ENCODE assay signal across 14 mouse cellular contexts in the genomic region with DNA sequence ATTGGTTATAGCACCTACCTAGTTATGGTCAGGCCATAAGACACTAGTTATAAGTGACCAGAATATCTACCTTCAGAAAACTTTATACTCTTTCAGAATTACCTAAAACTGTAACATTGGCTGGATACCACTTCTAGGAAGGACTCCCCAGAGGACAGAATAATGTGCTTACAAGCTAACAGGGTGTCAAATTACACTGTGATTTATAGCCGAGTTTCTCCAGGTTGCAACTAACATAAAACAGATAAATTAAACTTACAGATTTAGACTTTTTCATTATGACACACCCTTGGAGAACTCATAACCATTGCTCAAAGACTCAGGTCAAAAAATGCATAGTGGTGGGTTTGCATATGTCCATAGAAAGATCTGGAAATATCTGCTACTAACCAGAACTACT.
"Had no signal": no experiment of that assay in that cellular context is flagged by ENCODE, and none has a peak within 500 bp of the region (broad histone marks: within the 10 kb centered on the region; RNA-seq: fewer than 3 reads in every experiment).

No protein-coding gene starts in this region.

- H3K4me1 ChIP-seq: midbrain, embryonic 13.5 days; midbrain, embryonic 15.5 days; neural tube, embryonic 12.5 days; stomach, embryonic 15.5 days had no signal

- H3K27ac ChIP-seq: midbrain, embryonic 13.5 days; midbrain, embryonic 15.5 days; neural tube, embryonic 12.5 days; stomach, embryonic 15.5 days; stomach, postnatal 0 days had no signal

- H3K4me3 ChIP-seq: midbrain, embryonic 13.5 days; midbrain, embryonic 15.5 days; neural tube, embryonic 12.5 days; stomach, embryonic 15.5 days had no signal

- ATAC-seq: midbrain, embryonic 13.5 days; midbrain, embryonic 15.5 days had no signal

- H3K4me2 ChIP-seq: lung, embryonic 14.5 days; midbrain, embryonic 11.5 days; midbrain, embryonic 13.5 days; midbrain, embryonic 15.5 days; neural tube, embryonic 12.5 days; stomach, embryonic 15.5 days had no signal

- DNase-seq: lung, adult 18-20 months; lung, embryonic 14.5 days; lung, postnatal 10 days; lung, postnatal 4 days; right cerebral cortex, postnatal 14 days; thymus, adult 2 months; thymus, postnatal 25 days; thymus, postnatal 4 days had no signal

- H3K27me3 ChIP-seq: midbrain, embryonic 13.5 days; midbrain, embryonic 15.5 days; neural tube, embryonic 12.5 days; stomach, embryonic 15.5 days had no signal

- H3K36me3 ChIP-seq: midbrain, embryonic 13.5 days; midbrain, embryonic 15.5 days; neural tube, embryonic 12.5 days; stomach, embryonic 15.5 days had no signal

- H3K9ac ChIP-seq: lung, embryonic 14.5 days; midbrain, embryonic 13.5 days; midbrain, embryonic 15.5 days; neural tube, embryonic 12.5 days; stomach, embryonic 15.5 days had no signal

- H3K9me3 ChIP-seq: midbrain, embryonic 13.5 days; midbrain, embryonic 15.5 days; neural tube, embryonic 12.5 days; stomach, embryonic 15.5 days had no signal
